Mouse (Mus musculus) cortical plate, adult 2 months (tissue): ENCODE measurements around the gene H1fx. TPM values are rescaled to one million over a fixed set of nuclear protein-coding genes. Genes with fewer than 3 reads are reported as not detected.
"Not testable (repeated sequence)": the region's sequence is repeated elsewhere in the genome, so short reads cannot be mapped to it uniquely, and the experiment has no call there.

Source experiments
- H3K27ac ChIP-seq: fragments of 200-500 bp; 2 replicates; pipeline ENCODE4 v1.5.1; 2012; ENCODE audit warnings: low read length, control low read depth, inconsistent platforms; ENCODE audit not compliant: insufficient read depth
- H3K4me1 ChIP-seq: fragments of 200-500 bp; 2 replicates; pipeline ENCODE4 v1.6.1; 2011; ENCODE audit warnings: low read length; ENCODE audit not compliant: control insufficient read depth, insufficient read depth
- H3K4me3 ChIP-seq: fragments of 200-500 bp; 2 replicates; pipeline ENCODE4 v1.5.1; 2011; ENCODE audit warnings: mild to moderate bottlenecking, low read length, control low read depth; ENCODE audit not compliant: insufficient read depth
- CTCF ChIP-seq: fragments of 200-500 bp; IDR thresholded peaks from 2 replicates; pipeline ENCODE4 v1.5.1; 2011; ENCODE audit warnings: mild to moderate bottlenecking, control low read depth, low read length; ENCODE audit not compliant: insufficient read depth; ENCODE audit errors: extremely low read depth
- POLR2A ChIP-seq: fragments of 200-500 bp; IDR thresholded peaks from 2 replicates; pipeline ENCODE4 v1.6.1; 2011; ENCODE audit warnings: mild to moderate bottlenecking, low read length, control low read depth; ENCODE audit not compliant: insufficient read depth; ENCODE audit errors: extremely low read depth
- polyA plus RNA-seq: library from polyadenylated mRNA; depleted of rRNA; stranded (reverse); fragments of >200 nt; gene quantifications from 2 replicates; pipeline ENCODE4 v1.2.3, GENCODE M21; 2012; rRNA removed

Gene H1fx
- polyA plus RNA-seq = 53.1 and 58.3 TPM in 2 replicates

GRCm38 (mm10) chr6:87981547-87982256 is at the start of gene H1fx:
H1fx (minus strand) TSS chr6:87981637.
- Histone ChIP-seq H3K4me1 (no peaks in the 10 kb centered on the region), H3K27ac (peak within 1 kb of the TSS; percentile 60), H3K4me3 (peak within 1 kb of the TSS; percentile 83)
- peak; percentile 83 for TF ChIP-seq POLR2A
- TF ChIP-seq CTCF = 0 out of 2 replicates have a peak, but pooled peaks have one; percentile 3

- H3K4me1 ChIP-seq = peaks cover 6% of the 10 kb centered on the region
- no peak overlapping the region for H3K27ac ChIP-seq
- H3K4me3 ChIP-seq = no peak overlapping the region
- TF ChIP-seq CTCF = no peak
- no peak for TF ChIP-seq POLR2A
These were observed 49.0 kb upstream of the H1fx start for GRCm38 (mm10) chr6:88030432-88030831.

- no peak overlapping the region for H3K4me3 ChIP-seq
- peaks cover 7% of the 10 kb centered on the region for H3K4me1 ChIP-seq
- peak overlapping the region; percentile 58; the same call in 1 of the 2 replicates for H3K27ac ChIP-seq
- TF ChIP-seq CTCF = no peak
- no peak for TF ChIP-seq POLR2A
These were observed 46.0 kb upstream of the H1fx start for GRCm38 (mm10) chr6:88027390-88027789.

- TF ChIP-seq POLR2A = no peak
- TF ChIP-seq CTCF = no peak
- Histone ChIP-seq H3K27ac (no peak overlapping the region), H3K4me1 (peaks cover 12% of the 10 kb centered on the region), H3K4me3 (no peak overlapping the region)
These were observed 42.0 kb upstream of the H1fx start for GRCm38 (mm10) chr6:88023316-88023890.

GRCm38 (mm10) chr6:88019154-88019553 is 37.7 kb upstream of the H1fx start:
- TF ChIP-seq POLR2A (no peak), CTCF (no peak)
- H3K4me3 ChIP-seq = no peak overlapping the region
- H3K27ac ChIP-seq = no peak overlapping the region
- H3K4me1 ChIP-seq = peaks cover 11% of the 10 kb centered on the region

GRCm38 (mm10) chr6:88017821-88018220 is 36.4 kb upstream of the H1fx start:
- Histone ChIP-seq H3K4me1 (peaks cover 10% of the 10 kb centered on the region), H3K27ac (no peak overlapping the region), H3K4me3 (no peak overlapping the region)
- TF ChIP-seq CTCF (no peak), POLR2A (no peak)

GRCm38 (mm10) chr6:88015797-88016196 is 34.4 kb upstream of the H1fx start:
- no peak overlapping the region for H3K27ac ChIP-seq
- H3K4me1 ChIP-seq = peaks cover 10% of the 10 kb centered on the region
- H3K4me3 ChIP-seq = no peak overlapping the region
- TF ChIP-seq POLR2A = no peak
- no peak for TF ChIP-seq CTCF

GRCm38 (mm10) chr6:88013456-88013855 is 32.0 kb upstream of the H1fx start:
- Histone ChIP-seq H3K4me1 (peaks cover 4% of the 10 kb centered on the region), H3K4me3 (no peak overlapping the region), H3K27ac (no peak overlapping the region)
- TF ChIP-seq POLR2A (no peak), CTCF (no peak)

- no peak for TF ChIP-seq CTCF
- no peak for TF ChIP-seq POLR2A
- Histone ChIP-seq H3K4me1 (peaks cover 3% of the 10 kb centered on the region; the same call in 1 of the 2 replicates), H3K27ac (0 out of 2 replicates have a peak overlapping the region, but pooled peaks have one; percentile 25), H3K4me3 (no peak overlapping the region)
These were observed 31.2 kb upstream of the H1fx start for GRCm38 (mm10) chr6:88012601-88013000.

- not testable (repeated sequence) for H3K4me3 ChIP-seq, H3K4me1 ChIP-seq
These were observed 29.7 kb upstream of the H1fx start for GRCm38 (mm10) chr6:88011106-88011505.

GRCm38 (mm10) chr6:88009209-88009608 is 27.8 kb upstream of the H1fx start:
- no peak overlapping the region for H3K27ac ChIP-seq
- H3K4me3 ChIP-seq = no peak overlapping the region
- H3K4me1 ChIP-seq = no peaks in the 10 kb centered on the region; the same call in 1 of the 2 replicates
- TF ChIP-seq CTCF = no peak
- no peak for TF ChIP-seq POLR2A

More at GRCm38 (mm10) chr6:88011106-88011505, 29.7 kb upstream of the H1fx start:
- not testable (repeated sequence) for H3K27ac ChIP-seq

GRCm38 (mm10) chr6:88004773-88005172 is 23.3 kb upstream of the H1fx start:
- not testable (repeated sequence) for H3K4me1 ChIP-seq, H3K4me3 ChIP-seq, H3K27ac ChIP-seq
